Mouse (Mus musculus) thymus, postnatal 0 days (tissue): ENCODE measurements around the gene Ccer2. TPM values are rescaled to one million over a fixed set of nuclear protein-coding genes. Genes with fewer than 3 reads are reported as not detected.

Experiments
- DNase-seq: peaks from one replicate; pipeline ENCODE4 v3.0.0-alpha.2; 2015; ENCODE audit warnings: low spot score
- polyA plus RNA-seq: library from polyadenylated mRNA; unstranded; fragments of >200 nt; fragmentation: Nextera tagmentation; extraction: Ambion mirVana; gene quantifications from 2 replicates; pipeline ENCODE4 v1.2.1, GENCODE M21; 2015

Ccer2 gene
- polyA plus RNA-seq, 1 experiment from 2014 or later, result 0.26 TPM

GRCm38 (mm10) chr7:28790066-28790806 lies 34.3 kb downstream of the Ccer2 start:
- DNase-seq, result no peak

- DNase-seq, result no peak
Measured at GRCm38 (mm10) chr7:28791706-28792105, 35.7 kb downstream of the Ccer2 start.

GRCm38 (mm10) chr7:28792391-28793185 lies 36.6 kb downstream of the Ccer2 start:
- peak; percentile 67 for DNase-seq

- DNase-seq, result peak; percentile 65
Measured at GRCm38 (mm10) chr7:28793834-28794233, 37.9 kb downstream of the Ccer2 start.

GRCm38 (mm10) chr7:28794496-28794895 lies 38.5 kb downstream of the Ccer2 start:
- no peak for DNase-seq

GRCm38 (mm10) chr7:28795832-28796231 lies 39.9 kb downstream of the Ccer2 start:
- peak; percentile 44 for DNase-seq

GRCm38 (mm10) chr7:28796562-28796975 lies 40.6 kb downstream of the Ccer2 start:
- DNase-seq, result peak; percentile 80

GRCm38 (mm10) chr7:28799994-28800393 lies 44.0 kb downstream of the Ccer2 start:
- peak; percentile 77 for DNase-seq

- no peak for DNase-seq
Measured at GRCm38 (mm10) chr7:28801451-28801850, 45.5 kb downstream of the Ccer2 start.

GRCm38 (mm10) chr7:28801901-28802670 lies 46.1 kb downstream of the Ccer2 start:
- no peak for DNase-seq

GRCm38 (mm10) chr7:28802846-28803588 lies 47.0 kb downstream of the Ccer2 start:
- DNase-seq, result no peak

GRCm38 (mm10) chr7:28803756-28804155 lies 47.8 kb downstream of the Ccer2 start:
- no peak for DNase-seq

GRCm38 (mm10) chr7:28806869-28807268 lies 50.9 kb downstream of the Ccer2 start:
- peak; percentile 73 for DNase-seq

GRCm38 (mm10) chr7:28807641-28808220 lies 51.8 kb downstream of the Ccer2 start:
- DNase-seq, result no peak

- DNase-seq, result peak; percentile 86
Measured at GRCm38 (mm10) chr7:28808221-28808941, 52.4 kb downstream of the Ccer2 start, which contains the start of gene Hnrnpl. Gene Hnrnpl (plus strand): TSS chr7:28808541.

Other genes starting within 250 kb of the Ccer2 start
- gene Ifnl2, start 245.7 kb upstream of the Ccer2 start, polyA plus RNA-seq, result 0.30 TPM in 1 of 2 replicates, not detected in the other
- 0.26 and 0.34 TPM in 2 replicates for gene Ifnl3, start 233.3 kb upstream of the Ccer2 start, polyA plus RNA-seq
- gene Sycn, start 215.3 kb upstream of the Ccer2 start, polyA plus RNA-seq, result 0.27 and 1.1 TPM in 2 replicates
- gene Nccrp1, start 208.9 kb upstream of the Ccer2 start, polyA plus RNA-seq, result 0.27 and 0.64 TPM in 2 replicates
- 10.5 and 10.9 TPM in 2 replicates for gene Samd4b, start 158.0 kb upstream of the Ccer2 start, polyA plus RNA-seq
- 15.4 and 20.3 TPM in 2 replicates for gene Pak4, start 158.0 kb upstream of the Ccer2 start, polyA plus RNA-seq
- gene Acp7, start 124.8 kb upstream of the Ccer2 start, polyA plus RNA-seq, result 0.06 and 0.07 TPM in 2 replicates
- 15.7 and 16.3 TPM in 2 replicates for gene Fbxo27, start 63.3 kb upstream of the Ccer2 start, polyA plus RNA-seq
- gene Fbxo17, start 39.4 kb upstream of the Ccer2 start, polyA plus RNA-seq, result 3.8 and 6.3 TPM in 2 replicates
- 169 and 190 TPM in 2 replicates for gene Mrps12, start 14.4 kb upstream of the Ccer2 start, polyA plus RNA-seq
- 22.5 and 25.3 TPM in 2 replicates for gene Sars2, start 14.2 kb upstream of the Ccer2 start, polyA plus RNA-seq
- gene Sirt2, start 10.6 kb downstream of the Ccer2 start, polyA plus RNA-seq, result 57.2 and 63.9 TPM in 2 replicates
- gene Nfkbib, start 11.3 kb downstream of the Ccer2 start, polyA plus RNA-seq, result 70.0 and 74.9 TPM in 2 replicates
- gene Rinl, start 32.8 kb downstream of the Ccer2 start, polyA plus RNA-seq, result 75.9 and 105 TPM in 2 replicates
- 285 and 358 TPM in 2 replicates for gene Hnrnpl, start 52.4 kb downstream of the Ccer2 start, polyA plus RNA-seq
- gene Ech1, start 69.0 kb downstream of the Ccer2 start, polyA plus RNA-seq, result 167 and 184 TPM in 2 replicates
- 10.1 and 12.0 TPM in 2 replicates for gene Lgals4, start 77.7 kb downstream of the Ccer2 start, polyA plus RNA-seq
- gene Lgals7, start 107.7 kb downstream of the Ccer2 start, polyA plus RNA-seq, result 0.99 and 1.1 TPM in 2 replicates
- 0.23 and 0.53 TPM in 2 replicates for gene Capn12, start 125.2 kb downstream of the Ccer2 start, polyA plus RNA-seq
- 133 and 138 TPM in 2 replicates for gene Actn4, start 206.2 kb downstream of the Ccer2 start, polyA plus RNA-seq
- 497 and 515 TPM in 2 replicates for gene Eif3k, start 225.7 kb downstream of the Ccer2 start, polyA plus RNA-seq
- gene Map4k1, start 225.9 kb downstream of the Ccer2 start, polyA plus RNA-seq, result 76.3 and 78.2 TPM in 2 replicates